Mouse (Mus musculus) ovary, postnatal 14 days (tissue): ENCODE data around the gene Cd99l2.
"Not testable (repeated sequence)": the region's sequence is repeated elsewhere in the genome, so short reads cannot be mapped to it uniquely, and the experiment has no call there.

Experiments
- DNase-seq: peaks from one replicate; pipeline ENCODE4 v3.0.0; 2022; ENCODE audit warnings: low spot score

Gene Cd99l2

DNA sequence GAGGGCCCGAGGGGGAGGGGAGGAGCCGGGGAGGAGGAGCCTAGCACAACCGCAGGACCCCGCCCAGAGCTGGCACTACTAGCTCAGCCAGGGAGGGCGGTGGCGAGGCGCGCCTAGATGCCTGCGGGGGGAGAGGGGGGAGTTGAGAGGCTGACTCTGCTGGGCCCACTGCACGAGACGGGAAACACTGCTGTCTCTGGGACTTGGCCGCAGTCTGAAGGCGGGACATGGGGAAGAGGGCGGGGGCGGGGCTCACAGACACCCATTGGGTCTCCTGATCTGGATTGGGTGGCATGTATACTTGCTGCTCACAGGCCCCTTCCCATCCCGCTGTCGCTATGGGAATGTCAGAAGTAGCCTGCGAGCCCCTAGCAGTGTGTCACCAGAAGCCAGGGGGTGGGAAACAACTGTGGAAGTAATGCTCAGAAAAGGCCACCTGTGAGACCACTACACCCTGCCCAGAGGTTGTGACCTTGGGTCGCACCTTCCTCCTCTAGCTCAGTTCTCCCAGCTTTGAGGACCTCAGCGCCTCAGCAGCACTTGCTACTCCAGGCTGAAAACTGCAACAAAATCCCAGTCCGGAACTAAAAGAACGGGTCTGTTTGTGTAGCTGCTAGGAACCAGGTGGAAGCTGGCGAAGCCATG lies at the start of gene Cd99l2:
Cd99l2 (minus strand) TSS at position 216 of the 645 bp plus-strand sequence.
- peak; percentile 57 for DNase-seq

DNA sequence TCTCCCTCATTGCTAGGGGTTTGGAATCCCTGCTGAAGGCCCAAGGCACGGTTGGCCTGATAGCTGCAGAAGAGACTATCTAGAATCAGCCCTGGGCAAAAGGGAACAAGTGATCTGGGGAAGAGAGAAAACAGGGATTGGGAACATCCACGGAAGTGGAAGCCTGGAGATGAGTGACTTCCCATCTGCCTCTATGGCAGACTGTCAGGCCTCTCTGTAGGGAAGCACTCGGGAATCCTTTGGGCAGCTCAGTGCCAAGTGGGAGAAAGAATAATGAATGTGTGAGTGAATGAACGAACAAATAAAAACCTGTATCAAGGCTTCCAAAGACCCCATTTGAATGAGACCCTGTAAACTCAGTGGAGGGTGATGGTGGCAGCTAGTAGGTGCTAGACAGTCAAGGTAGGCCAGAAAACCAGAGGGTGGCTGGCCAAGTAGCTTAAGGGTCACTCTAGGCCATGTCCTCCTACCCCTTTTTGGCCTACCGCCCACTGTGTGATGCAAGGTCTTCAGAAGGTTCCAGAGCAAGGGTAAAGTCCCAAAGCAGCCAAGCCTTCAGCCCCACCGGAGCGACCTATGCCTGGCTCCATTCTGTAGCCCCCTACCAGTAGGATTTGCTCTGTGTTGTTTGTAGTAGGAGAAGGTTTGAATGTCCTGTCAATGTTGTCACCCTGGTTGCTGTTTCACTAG lies 48.3 kb upstream of the Cd99l2 start:
- DNase-seq, result no peak

DNA sequence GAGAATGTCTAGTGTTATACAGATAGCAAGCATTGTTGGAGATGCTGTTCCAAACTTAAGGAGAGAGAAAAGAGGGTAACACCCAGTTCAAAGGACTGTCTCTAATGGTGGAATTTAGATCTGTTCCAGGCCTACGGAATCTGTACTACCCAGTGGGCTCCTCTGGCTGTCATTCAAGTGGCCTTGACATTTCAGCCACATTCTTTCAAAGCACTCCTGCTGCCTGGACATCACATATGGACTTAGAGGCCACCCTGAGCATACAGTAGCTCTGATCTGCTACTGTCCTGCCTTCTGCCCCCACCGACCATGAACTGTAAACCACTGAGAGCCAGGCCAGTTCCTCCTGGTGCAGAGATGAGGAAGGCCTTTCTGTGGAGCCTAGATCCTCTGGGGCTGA lies 45.1 kb upstream of the Cd99l2 start:
- DNase-seq, result no peak

DNA sequence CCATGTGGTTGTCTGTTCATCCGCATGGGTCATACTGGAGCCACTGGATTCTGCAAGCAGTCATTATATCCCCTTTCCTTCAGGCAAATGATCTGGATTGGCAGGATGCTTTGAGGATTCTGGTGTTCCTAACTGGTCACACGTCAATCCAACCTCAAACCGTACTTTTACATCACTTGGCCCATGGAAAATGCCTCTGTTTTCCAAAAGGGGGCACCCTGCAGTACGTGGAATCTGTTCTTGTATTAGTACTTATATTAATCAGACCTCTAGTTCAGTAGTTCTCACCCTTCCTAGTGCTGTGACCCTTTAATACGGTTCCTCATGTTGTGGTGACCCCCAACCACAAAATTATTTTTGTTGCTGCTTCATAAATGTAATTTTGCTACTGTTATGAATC lies 41.5 kb upstream of the Cd99l2 start:
- DNase-seq, result no peak

DNA sequence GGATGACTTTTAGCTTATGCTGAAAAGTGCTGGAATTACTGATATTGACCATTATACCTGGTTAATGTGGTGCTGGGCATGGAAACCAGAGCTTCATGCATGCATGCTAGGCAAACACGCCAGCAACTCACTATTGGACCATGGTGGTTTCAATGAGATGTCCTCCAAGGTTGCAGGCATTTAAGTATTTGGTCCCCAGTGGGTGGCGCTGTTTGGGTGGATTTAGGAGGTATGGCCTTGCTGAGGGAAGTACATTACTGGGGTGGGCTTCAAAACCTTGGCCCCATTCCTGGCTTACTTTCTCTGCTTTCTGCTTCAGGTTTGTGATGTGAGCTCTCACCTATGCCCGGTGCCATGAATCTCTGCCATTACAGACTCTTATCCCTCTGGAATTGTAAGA lies 40.0 kb upstream of the Cd99l2 start:
- no peak for DNase-seq

DNA sequence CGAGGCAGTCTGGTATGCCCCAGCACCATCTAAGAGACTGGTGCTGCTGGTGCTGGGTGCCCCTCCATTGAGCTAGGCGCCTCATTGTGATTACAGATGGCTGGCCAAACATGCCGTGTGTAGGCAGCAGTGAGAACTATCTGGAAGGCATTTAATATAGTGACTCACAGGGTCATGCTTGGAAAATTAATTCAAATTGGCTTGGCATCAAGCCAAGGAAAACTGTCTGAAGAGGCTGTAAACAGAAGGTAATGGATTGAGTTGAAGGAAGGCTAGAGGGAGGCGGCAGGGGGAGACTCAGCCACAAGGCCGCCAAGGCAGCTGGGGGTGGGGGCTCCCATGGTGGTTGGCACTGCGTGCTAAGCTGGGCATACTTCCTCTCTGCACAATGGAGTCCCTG lies 36.0 kb upstream of the Cd99l2 start:
- DNase-seq, result peak; percentile 10

DNA sequence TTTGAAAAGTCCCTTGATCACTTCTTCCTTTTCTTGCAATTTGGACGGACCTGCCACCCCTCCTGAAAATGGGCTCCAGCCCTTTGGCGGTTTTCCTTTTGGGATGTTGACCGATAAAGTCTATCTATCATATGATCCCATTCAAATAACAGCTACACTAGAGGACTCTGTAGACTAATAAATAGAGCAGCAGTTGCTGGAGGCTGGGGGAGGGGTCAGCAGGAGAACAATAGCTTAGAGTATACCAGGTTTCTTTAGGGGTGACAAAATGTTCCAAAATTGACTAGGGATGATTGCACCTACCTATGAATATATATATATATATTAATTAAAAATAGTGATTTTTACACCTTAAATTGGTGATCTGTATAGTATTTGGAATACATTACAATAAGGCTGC lies 35.5 kb upstream of the Cd99l2 start:
- DNase-seq, result no peak

DNA sequence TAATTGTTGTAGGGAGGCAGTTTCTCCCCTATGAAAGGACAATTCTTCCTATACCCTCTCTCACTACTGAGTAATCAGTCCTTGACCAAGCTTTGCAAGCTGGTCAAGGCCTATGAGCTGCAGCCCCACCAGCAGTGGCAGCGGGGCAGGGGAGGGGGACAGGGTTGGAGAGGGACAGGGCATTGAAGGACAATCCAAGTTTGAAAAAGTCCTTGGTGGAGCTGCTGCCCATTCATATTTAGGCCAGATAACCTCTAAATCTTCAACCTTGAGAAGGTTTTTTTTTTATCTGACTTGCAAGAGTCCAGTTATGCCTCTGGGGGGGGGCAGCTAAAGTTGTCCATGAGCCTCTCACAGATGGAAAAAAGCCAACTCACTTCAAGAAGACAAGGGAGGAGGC lies 34.8 kb upstream of the Cd99l2 start:
- DNase-seq, result no peak

- no peak for DNase-seq
These were observed 33.1 kb upstream of the Cd99l2 start for GRCm38 (mm10) chrX:71525593-71526299.

- DNase-seq, result no peak
These were observed 31.7 kb upstream of the Cd99l2 start for GRCm38 (mm10) chrX:71524310-71524709.

- no peak for DNase-seq
These were observed 30.2 kb upstream of the Cd99l2 start for GRCm38 (mm10) chrX:71522889-71523288.

DNA sequence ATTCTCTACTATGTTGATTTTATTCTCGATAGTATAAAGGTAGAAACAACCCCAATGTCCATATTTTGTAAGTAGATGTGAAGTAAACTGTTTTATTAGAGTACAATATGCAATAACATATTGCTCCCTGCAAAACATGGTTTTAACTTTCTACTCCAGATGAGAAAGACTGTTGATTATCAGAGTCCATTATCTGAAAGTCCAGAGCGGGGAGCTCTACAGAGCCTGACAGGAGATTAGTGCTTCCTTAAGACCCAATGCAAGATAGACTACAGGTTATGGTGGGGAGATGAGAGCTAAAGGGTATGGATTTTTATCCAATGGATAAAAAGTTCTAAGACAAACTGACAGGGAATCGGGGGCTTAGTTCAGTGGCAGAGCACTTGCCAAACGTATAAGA lies 26.6 kb upstream of the Cd99l2 start:
- DNase-seq, result no peak

DNA sequence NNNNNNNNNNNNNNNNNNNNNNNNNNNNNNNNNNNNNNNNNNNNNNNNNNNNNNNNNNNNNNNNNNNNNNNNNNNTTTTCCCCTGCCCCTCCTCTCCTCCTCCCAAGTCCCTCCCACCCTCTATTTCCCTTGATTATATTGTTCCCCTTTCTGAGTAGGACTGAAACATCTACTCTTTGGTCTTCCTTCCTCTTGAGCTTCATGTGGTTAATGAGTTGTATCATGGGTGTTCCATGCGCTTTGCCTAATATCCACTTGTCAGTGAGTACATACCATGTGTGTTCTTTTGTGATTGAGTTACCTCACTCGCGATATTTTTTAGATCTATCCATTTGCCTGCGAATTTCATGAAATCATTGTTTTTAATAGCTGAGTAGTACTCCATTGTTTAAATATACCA lies 13.9 kb upstream of the Cd99l2 start:
- DNase-seq, result not testable (repeated sequence)

DNA sequence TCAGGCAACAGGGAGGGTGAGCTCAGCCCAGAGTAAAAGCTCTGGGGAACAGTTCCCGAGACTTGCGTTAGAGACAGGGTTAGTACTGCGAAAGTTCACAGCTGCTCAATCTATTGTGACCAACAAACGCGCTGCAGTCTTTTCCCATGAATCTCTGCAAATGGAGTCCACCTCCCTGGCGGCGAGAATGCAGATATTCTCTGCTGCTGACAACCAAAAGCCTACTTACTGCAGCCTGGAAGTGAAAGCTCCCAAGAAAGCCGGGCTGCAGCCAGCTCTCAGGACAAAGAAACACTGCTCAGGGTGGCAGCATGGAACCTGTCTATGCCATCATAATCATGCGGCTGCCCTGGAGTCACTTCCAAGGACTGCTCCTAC lies 619 bp upstream of the Cd99l2 start:
- peak; percentile 10 for DNase-seq

DNA sequence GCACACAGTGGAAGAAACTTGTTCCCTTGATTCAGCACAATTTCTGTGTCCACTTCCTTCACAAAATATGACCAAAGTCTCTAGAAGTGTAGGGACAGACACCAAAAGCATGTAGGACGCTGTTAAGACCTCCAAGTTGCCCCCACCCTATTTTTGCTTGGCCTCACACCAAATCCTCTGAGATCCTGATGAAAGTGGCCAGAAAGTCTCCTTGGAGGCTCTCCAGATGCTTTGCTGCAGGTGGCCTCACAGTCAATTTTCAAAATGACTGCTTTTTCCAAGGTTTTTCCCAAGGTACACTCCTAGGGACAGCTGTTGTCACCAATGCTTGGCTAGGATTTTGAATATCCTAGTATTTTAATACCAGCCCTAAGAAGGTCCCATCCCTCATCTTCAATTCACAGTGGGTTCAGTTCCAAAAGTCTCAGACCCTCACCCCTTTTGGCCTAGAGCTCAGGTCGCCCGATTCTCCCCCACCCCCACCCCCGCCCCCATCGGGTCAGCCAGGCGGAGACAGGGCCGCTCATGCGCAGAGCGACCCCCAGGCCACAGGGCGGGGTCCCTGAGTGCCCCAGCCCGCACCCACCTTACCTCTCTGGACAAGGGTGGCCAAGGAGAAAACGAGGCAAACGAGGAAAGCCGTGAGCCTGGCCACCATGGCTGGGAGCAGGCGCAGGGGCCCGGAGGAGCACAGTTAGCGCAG lies 567 bp downstream of the Cd99l2 start:
- no peak for DNase-seq

GRCm38 (mm10) chrX:71489353-71489752 lies 3.3 kb downstream of the Cd99l2 start:
- DNase-seq, result no peak

DNA sequence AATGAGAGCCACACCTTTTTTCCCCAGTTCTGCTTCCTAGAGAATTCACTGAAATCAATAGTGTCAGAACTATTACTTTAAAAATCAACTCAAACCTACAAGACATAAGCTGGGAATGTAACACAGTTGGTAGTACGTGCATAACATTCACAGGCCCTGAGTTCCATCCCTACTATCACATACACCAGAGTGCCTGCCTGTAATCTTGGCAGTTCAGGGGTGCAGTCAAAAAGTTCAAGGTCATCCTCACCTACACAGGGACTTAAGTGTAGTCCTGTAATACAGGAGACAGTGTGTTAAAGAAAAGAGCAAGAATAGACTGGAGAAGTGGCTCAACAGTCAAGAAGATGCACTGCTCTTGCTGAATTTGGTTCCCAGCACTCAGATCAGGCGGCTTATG lies 10.4 kb downstream of the Cd99l2 start:
- DNase-seq, result no peak

- DNase-seq, result no peak
These were observed 16.7 kb downstream of the Cd99l2 start for GRCm38 (mm10) chrX:71475992-71476391.

GRCm38 (mm10) chrX:71475497-71475896 lies 17.2 kb downstream of the Cd99l2 start:
- DNase-seq, result no peak

DNA sequence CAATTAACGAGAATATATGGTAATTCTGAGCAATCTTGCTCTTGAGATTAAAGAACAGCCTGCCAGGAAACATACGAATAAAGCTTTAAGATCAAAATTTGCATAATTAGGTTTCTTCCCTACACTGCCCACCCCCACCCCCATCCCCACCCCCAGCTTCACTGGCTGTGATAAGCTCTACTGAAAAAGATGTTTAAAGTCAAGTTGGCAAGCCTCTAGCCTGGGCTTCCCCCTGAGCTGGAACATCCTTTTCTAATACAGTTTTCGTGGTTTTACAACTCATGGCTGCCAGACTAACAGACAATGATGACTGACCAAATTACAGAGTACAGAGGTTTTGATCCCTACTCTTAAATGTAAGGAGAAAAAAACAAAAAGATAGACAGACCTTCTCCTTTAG lies 17.6 kb downstream of the Cd99l2 start:
- DNase-seq, result no peak

- DNase-seq, result no peak
These were observed 18.2 kb downstream of the Cd99l2 start for GRCm38 (mm10) chrX:71474296-71474956.

- DNase-seq, result no peak
These were observed 23.9 kb downstream of the Cd99l2 start for GRCm38 (mm10) chrX:71468639-71469295.
